Mouse (Mus musculus) forelimb bud, embryonic 11.5 days (tissue): ENCODE measurements around the gene Ripply2.

ENCODE experiments used
- DNase-seq: peaks from one replicate; pipeline ENCODE4 v3.0.0-alpha.2; 2012; ENCODE audit warnings: low read depth, low spot score

Ripply2 gene

GRCm38 (mm10) chr9:87025764-87026163, 10.4 kb downstream of the Ripply2 start:
- DNase-seq, result no peak

GRCm38 (mm10) chr9:87027423-87028084, 12.2 kb downstream of the Ripply2 start:
- peak; percentile 76 for DNase-seq

GRCm38 (mm10) chr9:87032196-87032595, 16.9 kb downstream of the Ripply2 start:
- no peak for DNase-seq

GRCm38 (mm10) chr9:87034831-87035580, 19.7 kb downstream of the Ripply2 start:
- peak; percentile 58 for DNase-seq

GRCm38 (mm10) chr9:87049425-87049824, 34.1 kb downstream of the Ripply2 start:
- no peak for DNase-seq

- no peak for DNase-seq
Observed at GRCm38 (mm10) chr9:87055547-87056235, 40.4 kb downstream of the Ripply2 start.

GRCm38 (mm10) chr9:87062337-87062736, 47.0 kb downstream of the Ripply2 start:
- DNase-seq, result no peak

- no peak for DNase-seq
Observed at GRCm38 (mm10) chr9:87068160-87068559, 52.8 kb downstream of the Ripply2 start.
